Mouse (Mus musculus) myocyte (in vitro differentiated cells): ENCODE measurements around the gene Adra1b. TPM values are rescaled to one million over a fixed set of nuclear protein-coding genes. Genes with fewer than 3 reads are reported as not detected.

Experiments used
- H3K27me3 ChIP-seq: one replicate; pipeline ENCODE4 v1.6.1; 2011; ENCODE audit not compliant: control insufficient read depth, insufficient read depth, insufficient read length
- H3K36me3 ChIP-seq: one replicate; pipeline ENCODE4 v1.6.1; 2011; ENCODE audit not compliant: control insufficient read depth, insufficient read depth
- H3K4me2 ChIP-seq: one replicate; pipeline ENCODE4 v1.6.1; 2011; ENCODE audit warnings: low read depth, control low read depth
- H3K4me3 ChIP-seq: one replicate; pipeline ENCODE4 v1.5.1; 2011; ENCODE audit warnings: mild to moderate bottlenecking, control low read depth, moderate library complexity
- H3K79me2 ChIP-seq: one replicate; pipeline ENCODE4 v1.6.1; 2011; ENCODE audit not compliant: control insufficient read depth, insufficient read depth
- H3ac ChIP-seq: one replicate; pipeline ENCODE4 v1.6.1; 2011; ENCODE audit not compliant: control insufficient read depth, insufficient read length
- CEBPB ChIP-seq: IDR thresholded peaks from 2 replicates; pipeline ENCODE4 v1.6.1; 2011; ENCODE audit warnings: mild to moderate bottlenecking, moderate library complexity; ENCODE audit not compliant: poor library complexity, insufficient read depth, severe bottlenecking
- E2F4 ChIP-seq: IDR thresholded peaks from one replicate; pipeline ENCODE4 v1.6.1; 2011; ENCODE audit warnings: mild to moderate bottlenecking, control low read depth, moderate library complexity; ENCODE audit not compliant: insufficient read depth
- MAX ChIP-seq: IDR thresholded peaks from one replicate; pipeline ENCODE4 v1.6.1; 2011; ENCODE audit warnings: low read depth, mild to moderate bottlenecking, control low read depth
- MYOD1 ChIP-seq, 3 experiments: IDR thresholded peaks; one replicate each; pipeline ENCODE4 v1.6.1; 2011; ENCODE audit warnings: control low read depth in 2 of 3, low read depth in 2 of 3, mild to moderate bottlenecking in 2 of 3, moderate library complexity in 1 of 3; ENCODE audit not compliant: insufficient read length in 2 of 3, control insufficient read depth in 1 of 3
- MYOG ChIP-seq, 3 experiments: IDR thresholded peaks; one replicate each; pipeline ENCODE4 v1.6.1; 2011; ENCODE audit warnings: control low read depth in 2 of 3, low read depth in 2 of 3, mild to moderate bottlenecking in 2 of 3; ENCODE audit not compliant: insufficient read length in 2 of 3, control insufficient read depth in 1 of 3, insufficient read depth in 1 of 3
- POLR2A ChIP-seq: IDR thresholded peaks from one replicate; pipeline ENCODE4 v1.6.1; 2011; ENCODE audit warnings: low read depth, mild to moderate bottlenecking, control low read depth, moderate library complexity; ENCODE audit not compliant: insufficient read length
- POLR2AphosphoS2 ChIP-seq: IDR thresholded peaks from one replicate; pipeline ENCODE4 v1.6.1; 2011; ENCODE audit warnings: low read depth, control low read depth; ENCODE audit not compliant: insufficient read length
- REST ChIP-seq: IDR thresholded peaks from one replicate; pipeline ENCODE4 v1.6.1; 2011; ENCODE audit warnings: mild to moderate bottlenecking, control low read depth, moderate library complexity; ENCODE audit not compliant: insufficient read depth, insufficient read length
- SRF ChIP-seq: IDR thresholded peaks from one replicate; pipeline ENCODE4 v1.6.1; 2011; ENCODE audit warnings: low read depth; ENCODE audit not compliant: control insufficient read depth, insufficient read length
- TCF12 ChIP-seq: IDR thresholded peaks from one replicate; pipeline ENCODE4 v1.6.1; 2011; ENCODE audit warnings: mild to moderate bottlenecking, control low read depth; ENCODE audit not compliant: poor library complexity, insufficient read depth, severe bottlenecking
- TCF3 ChIP-seq: IDR thresholded peaks from one replicate; pipeline ENCODE4 v1.6.1; 2011; ENCODE audit warnings: low read depth, control low read depth; ENCODE audit not compliant: insufficient read length
- USF1 ChIP-seq: IDR thresholded peaks from one replicate; pipeline ENCODE4 v1.6.1; 2011; ENCODE audit warnings: low read depth, mild to moderate bottlenecking, control low read depth, moderate library complexity
- polyA plus RNA-seq: library from polyadenylated mRNA; unstranded; fragments of >200 nt; fragmentation: generic; extraction: Trizol; gene quantifications from one replicate; pipeline ENCODE4 v1.2.1, GENCODE M21; 2012; ENCODE audit warnings: missing spikeins

The Adra1b gene
- polyA plus RNA-seq, 1 experiment: 1.9 TPM

GRCm38 (mm10) chr11:43919492-43920055 is 18.6 kb upstream of the Adra1b start:
- no peak overlapping the region for H3K4me3 ChIP-seq
- H3ac ChIP-seq: no peak overlapping the region
- TF ChIP-seq MYOG (IDR thresholded peaks at IDR 0.05; ENCODE audit: control insufficient read depth in 1 of 3, insufficient read depth in 1 of 3, insufficient read length in 2 of 3, low read depth in 2 of 3) (peak; percentile 80 to 99 (median 99)), MAX (peak; percentile 24), USF1 (no peak), SRF (no peak), TCF12 (peak; percentile 99), E2F4 (no peak), POLR2AphosphoS2 (no peak), MYOD1 (IDR thresholded peaks at IDR 0.05; ENCODE audit: control insufficient read depth in 1 of 3, insufficient read length in 2 of 3, low read depth in 2 of 3) (peak; percentile 96 to 100 (median 99)), TCF3 (peak; percentile 85), CEBPB (0 out of 2 replicates have a peak, but pooled peaks have one; percentile 22), REST (no peak), POLR2A (no peak)
- no peaks in the 10 kb centered on the region for H3K36me3 ChIP-seq
- peak overlapping the region; percentile 72 for H3K4me2 ChIP-seq
- no peaks in the 10 kb centered on the region for H3K27me3 ChIP-seq
- H3K79me2 ChIP-seq: no peaks in the 10 kb centered on the region

- TF ChIP-seq POLR2AphosphoS2 (no peak), MAX (no peak), SRF (no peak), MYOG (IDR thresholded peaks at IDR 0.05; ENCODE audit: control insufficient read depth in 1 of 3, insufficient read depth in 1 of 3, insufficient read length in 2 of 3, low read depth in 2 of 3) (no peak), MYOD1 (IDR thresholded peaks at IDR 0.05; ENCODE audit: control insufficient read depth in 1 of 3, insufficient read length in 2 of 3, low read depth in 2 of 3) (no peak), POLR2A (no peak), E2F4 (no peak), TCF3 (no peak), REST (no peak), CEBPB (no peak), TCF12 (no peak), USF1 (no peak)
- H3K36me3 ChIP-seq: no peaks in the 10 kb centered on the region
- H3K4me2 ChIP-seq: no peak overlapping the region
- H3K4me3 ChIP-seq: no peak overlapping the region
- H3K27me3 ChIP-seq: no peaks in the 10 kb centered on the region
- H3K79me2 ChIP-seq: no peaks in the 10 kb centered on the region
- no peak overlapping the region for H3ac ChIP-seq
These were observed 13.8 kb upstream of the Adra1b start for GRCm38 (mm10) chr11:43914552-43915447.

GRCm38 (mm10) chr11:43912136-43912888 is 11.3 kb upstream of the Adra1b start:
- Histone ChIP-seq H3K27me3 (no peaks in the 10 kb centered on the region), H3K4me2 (no peak overlapping the region), H3ac (no peak overlapping the region), H3K36me3 (no peaks in the 10 kb centered on the region), H3K79me2 (no peaks in the 10 kb centered on the region), H3K4me3 (no peak overlapping the region)
- TF ChIP-seq POLR2A (no peak), SRF (no peak), USF1 (no peak), CEBPB (no peak), E2F4 (no peak), TCF3 (no peak), REST (no peak), MAX (no peak), MYOD1 (IDR thresholded peaks at IDR 0.05; ENCODE audit: control insufficient read depth in 1 of 3, insufficient read length in 2 of 3, low read depth in 2 of 3) (no peak)

- no peak overlapping the region for H3K4me2 ChIP-seq
- no peak overlapping the region for H3K4me3 ChIP-seq
- H3ac ChIP-seq: no peak overlapping the region
- TF ChIP-seq MYOD1 (IDR thresholded peaks at IDR 0.05; ENCODE audit: control insufficient read depth in 1 of 3, insufficient read length in 2 of 3, low read depth in 2 of 3) (no peak), CEBPB (no peak), TCF3 (no peak), MAX (no peak), TCF12 (no peak), E2F4 (no peak), POLR2A (no peak), POLR2AphosphoS2 (no peak), MYOG (IDR thresholded peaks at IDR 0.05; ENCODE audit: control insufficient read depth in 1 of 3, insufficient read depth in 1 of 3, insufficient read length in 2 of 3, low read depth in 2 of 3) (no peak)
- no peaks in the 10 kb centered on the region for H3K27me3 ChIP-seq
- no peaks in the 10 kb centered on the region for H3K79me2 ChIP-seq
- H3K36me3 ChIP-seq: no peaks in the 10 kb centered on the region
These were observed 10.6 kb upstream of the Adra1b start for GRCm38 (mm10) chr11:43911646-43912045.
